Mouse (Mus musculus) liver, adult 2 months (tissue): ENCODE data around the gene Wipf2. TPM values are rescaled to one million over a fixed set of nuclear protein-coding genes. Genes with fewer than 3 reads are reported as not detected.

Experiments
- DNase-seq: peaks from one replicate; pipeline ENCODE4 v3.0.0-alpha.2; 2011; ENCODE audit warnings: low read depth, low spot score; ENCODE audit errors: extremely low read depth
- H3K27ac ChIP-seq: fragments of 200-500 bp; replicated peaks from 2 replicates; pipeline ENCODE4 v1.5.1; 2012; ENCODE audit warnings: low read depth, mild to moderate bottlenecking, control low read depth, inconsistent platforms, low read length; ENCODE audit not compliant: insufficient read depth
- H3K27me3 ChIP-seq: fragments of 200-500 bp; 2 replicates; pipeline ENCODE4 v1.6.1; 2012; ENCODE audit warnings: mild to moderate bottlenecking, moderate library complexity, low read length, inconsistent platforms; ENCODE audit not compliant: control insufficient read depth, insufficient read depth
- H3K36me3 ChIP-seq: fragments of 200-500 bp; 2 replicates; pipeline ENCODE4 v1.6.1; 2012; ENCODE audit warnings: low read length, inconsistent platforms; ENCODE audit not compliant: control insufficient read depth, insufficient read depth
- H3K4me1 ChIP-seq: fragments of 200-500 bp; 2 replicates; pipeline ENCODE4 v1.6.1; 2011; ENCODE audit warnings: low read length; ENCODE audit not compliant: control insufficient read depth, insufficient read depth
- H3K4me3 ChIP-seq: fragments of 200-500 bp; 2 replicates; pipeline ENCODE4 v1.5.1; 2011; ENCODE audit warnings: low read depth, mild to moderate bottlenecking, control low read depth, low read length, moderate library complexity; ENCODE audit not compliant: insufficient read depth
- H3K79me2 ChIP-seq: fragments of 200-500 bp; 2 replicates; pipeline ENCODE4 v1.6.1; 2012; ENCODE audit warnings: inconsistent platforms, mild to moderate bottlenecking, low read length, moderate library complexity; ENCODE audit not compliant: control insufficient read depth, insufficient read depth
- H3K9ac ChIP-seq: fragments of 200-500 bp; 2 replicates; pipeline ENCODE4 v1.6.1; 2012; ENCODE audit warnings: low read depth, mild to moderate bottlenecking, control low read depth, inconsistent platforms, low read length
- CTCF ChIP-seq: fragments of 200-500 bp; IDR thresholded peaks from 2 replicates; pipeline ENCODE4 v1.5.1; 2011; ENCODE audit warnings: low read depth, low read length, control low read depth
- POLR2A ChIP-seq: fragments of 200-500 bp; IDR thresholded peaks from 2 replicates; pipeline ENCODE4 v1.6.1; 2011; ENCODE audit warnings: low read length, control low read depth; ENCODE audit not compliant: insufficient read depth; ENCODE audit errors: extremely low read depth
- WGBS: fragments of 180-500 bp; shearing (Covaris S2); methylation state at CpG from one replicate; pipeline ENCODE4 v1.1.7; 2018; 5-methylcytosine and 5-hydroxymethylcytosine counted together
- polyA plus RNA-seq: library from polyadenylated mRNA; depleted of rRNA; stranded (reverse); fragments of >200 nt; gene quantifications from 2 replicates; pipeline ENCODE4 v1.2.3, GENCODE M21; 2012
- total RNA-seq: library from RNA; depleted of rRNA; stranded (reverse); fragments of >200 nt; gene quantifications from 2 replicates; pipeline ENCODE4 v1.2.3, GENCODE M21; 2014

The Wipf2 gene
- total and polyA plus RNA-seq, 2 experiments: 1.5 to 3.1 TPM

DNA sequence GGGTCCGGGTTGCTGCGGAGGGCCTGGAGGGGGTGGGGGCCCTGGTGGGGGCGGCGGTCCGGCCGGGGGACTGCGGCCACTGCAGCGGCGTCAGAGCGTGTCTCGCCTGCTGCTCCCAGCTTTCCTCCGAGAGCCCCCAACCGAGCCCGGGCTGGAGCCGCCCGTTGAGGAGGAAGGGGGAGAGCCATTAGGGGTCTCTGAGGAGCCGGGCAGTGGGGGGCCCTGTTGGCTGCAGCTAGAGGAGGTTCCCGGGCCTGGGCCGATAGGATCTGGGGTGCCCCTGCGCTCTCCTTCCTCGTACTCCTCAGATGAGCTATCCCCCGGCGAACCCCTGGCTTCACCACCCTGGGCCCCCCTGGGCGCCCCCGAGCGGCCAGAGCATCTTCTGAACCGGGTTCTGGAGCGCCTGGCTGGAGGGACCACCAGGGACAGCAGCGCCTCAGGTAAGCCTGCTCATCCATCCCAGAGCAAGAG lies 26.2 kb upstream of the Wipf2 start:
- Histone ChIP-seq H3K27me3 (peaks cover 2% of the 10 kb centered on the region; the same call in 1 of the 2 replicates), H3K9ac (no peak overlapping the region), H3K36me3 (peaks cover 17% of the 10 kb centered on the region), H3K4me3 (peak overlapping the region; percentile 92; the same call in 1 of the 2 replicates), H3K4me1 (peaks cover 2% of the 10 kb centered on the region; the same call in 1 of the 2 replicates), H3K79me2 (no peaks in the 10 kb centered on the region), H3K27ac (no peak overlapping the region)
- no peak for DNase-seq
- 17% methylated on average over 26 of the region's 29 CpGs for whole genome bisulfite sequencing
- no peak for TF ChIP-seq POLR2A
- no peak for TF ChIP-seq CTCF

DNA sequence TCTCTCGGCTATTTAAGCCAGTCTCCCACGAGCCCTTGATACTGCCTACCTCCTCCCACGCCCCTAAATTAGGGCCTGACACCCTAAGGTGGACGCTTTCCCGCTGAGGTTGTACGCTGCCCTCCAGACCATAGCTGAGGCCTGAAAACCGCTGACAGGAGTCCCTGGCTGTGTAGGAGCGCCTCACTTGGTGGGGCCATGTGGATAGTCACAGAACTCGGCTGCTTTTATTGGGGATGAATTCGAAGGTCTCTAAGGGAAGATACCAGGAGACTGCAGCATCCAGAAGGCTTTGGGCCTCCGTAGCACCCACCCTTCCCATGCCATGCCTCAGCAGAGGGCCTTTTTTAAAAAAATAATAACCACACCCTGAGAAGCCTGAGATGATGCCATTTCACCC lies 25.5 kb upstream of the Wipf2 start:
- Histone ChIP-seq H3K4me3 (no peak overlapping the region), H3K9ac (no peak overlapping the region), H3K27ac (no peak overlapping the region), H3K27me3 (peaks cover 2% of the 10 kb centered on the region; the same call in 1 of the 2 replicates), H3K4me1 (peaks cover 2% of the 10 kb centered on the region; the same call in 1 of the 2 replicates), H3K79me2 (no peaks in the 10 kb centered on the region), H3K36me3 (peaks cover 11% of the 10 kb centered on the region)
- no peak for DNase-seq
- TF ChIP-seq POLR2A (no peak), CTCF (no peak)
- WGBS: 88% methylated on average over 11 of the region's 11 CpGs

DNA sequence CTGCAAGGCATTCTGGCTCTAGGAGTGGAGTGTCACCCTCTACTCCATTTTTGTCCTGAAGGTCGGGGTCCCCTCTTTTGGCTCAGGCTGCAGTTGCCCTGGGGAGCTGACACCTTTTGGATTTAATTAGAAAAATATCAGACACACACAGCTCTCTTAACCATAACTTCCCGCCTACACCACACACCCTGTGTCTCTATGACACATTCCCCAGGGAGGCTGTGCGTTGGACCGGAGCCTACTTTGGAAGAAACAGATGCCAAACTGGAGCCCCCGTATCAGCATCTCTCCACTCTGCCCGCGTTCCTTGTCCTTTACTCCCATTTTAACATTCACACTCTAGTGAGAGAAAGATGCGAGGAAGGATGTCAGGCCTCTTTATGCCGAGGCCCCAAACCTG lies 24.9 kb upstream of the Wipf2 start:
- WGBS: 83% methylated on average over 9 of the region's 9 CpGs
- H3K27me3 ChIP-seq: peaks cover 2% of the 10 kb centered on the region; the same call in 1 of the 2 replicates
- DNase-seq: no peak

DNA sequence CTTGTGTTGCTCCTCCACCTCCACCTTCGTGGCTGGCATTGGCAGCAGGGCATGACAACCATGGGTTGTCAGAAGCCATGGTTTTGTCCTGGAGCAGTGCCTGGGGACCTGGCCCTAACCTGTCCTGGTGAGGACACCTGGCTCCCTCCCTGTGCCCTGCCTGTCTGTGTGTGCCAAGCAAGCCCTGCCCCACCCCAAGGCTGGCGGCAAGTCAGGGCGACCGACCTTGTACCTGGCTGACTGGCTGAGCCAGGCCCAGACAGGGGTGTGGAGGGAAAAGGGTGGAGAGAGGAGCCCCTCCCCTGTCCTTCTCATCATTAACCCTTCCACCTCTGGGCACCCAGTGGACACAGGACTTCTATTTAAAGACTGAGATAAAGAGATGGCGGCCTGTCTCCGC lies 24.0 kb upstream of the Wipf2 start:
- H3K79me2 ChIP-seq: no peaks in the 10 kb centered on the region
- no peak overlapping the region for H3K9ac ChIP-seq
- H3K27ac ChIP-seq: no peak overlapping the region
- no peak for TF ChIP-seq CTCF
- TF ChIP-seq POLR2A: no peak
- peak; percentile 44 for DNase-seq
- H3K4me1 ChIP-seq: peaks cover 2% of the 10 kb centered on the region; the same call in 1 of the 2 replicates
- no peak overlapping the region for H3K4me3 ChIP-seq
- peaks cover 2% of the 10 kb centered on the region; the same call in 1 of the 2 replicates for H3K27me3 ChIP-seq
- 32% methylated on average over 6 of the region's 6 CpGs for WGBS
- no peaks in the 10 kb centered on the region for H3K36me3 ChIP-seq

More for the DNA sequence above, 24.9 kb upstream of the Wipf2 start:
- TF ChIP-seq POLR2A: no peak
- Histone ChIP-seq H3K4me1 (peaks cover 2% of the 10 kb centered on the region; the same call in 1 of the 2 replicates), H3K9ac (no peak overlapping the region), H3K4me3 (no peak overlapping the region), H3K79me2 (no peaks in the 10 kb centered on the region), H3K27ac (no peak overlapping the region), H3K36me3 (peaks cover 6% of the 10 kb centered on the region; the same call in 1 of the 2 replicates)

DNA sequence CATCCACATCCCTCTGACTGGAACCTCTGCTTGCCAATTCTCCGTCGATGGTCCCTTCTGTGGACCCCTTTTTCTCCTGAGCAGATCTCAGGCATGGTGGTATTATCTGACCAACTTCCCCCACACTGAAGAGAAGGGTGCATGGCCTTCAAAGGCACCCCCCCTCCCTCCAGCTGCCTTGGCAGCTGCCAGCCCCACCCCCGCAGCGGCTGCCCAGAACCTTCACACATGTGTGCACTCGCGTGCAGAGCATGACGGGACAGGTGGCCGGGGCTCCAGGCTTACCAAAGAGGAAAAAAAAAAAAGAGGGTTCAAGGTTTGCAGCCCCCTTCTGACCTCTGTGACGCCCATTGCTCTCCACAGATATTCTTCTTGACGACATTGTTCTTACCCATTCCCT lies 23.5 kb upstream of the Wipf2 start:
- TF ChIP-seq POLR2A (no peak), CTCF (no peak)
- peaks cover 2% of the 10 kb centered on the region; the same call in 1 of the 2 replicates for H3K4me1 ChIP-seq
- peaks cover 2% of the 10 kb centered on the region; the same call in 1 of the 2 replicates for H3K27me3 ChIP-seq
- no peaks in the 10 kb centered on the region for H3K79me2 ChIP-seq
- H3K4me3 ChIP-seq: no peak overlapping the region
- H3K9ac ChIP-seq: no peak overlapping the region
- H3K36me3 ChIP-seq: no peaks in the 10 kb centered on the region
- DNase-seq: no peak
- 84% methylated on average over 10 of the region's 10 CpGs for WGBS
- H3K27ac ChIP-seq: no peak overlapping the region

DNA sequence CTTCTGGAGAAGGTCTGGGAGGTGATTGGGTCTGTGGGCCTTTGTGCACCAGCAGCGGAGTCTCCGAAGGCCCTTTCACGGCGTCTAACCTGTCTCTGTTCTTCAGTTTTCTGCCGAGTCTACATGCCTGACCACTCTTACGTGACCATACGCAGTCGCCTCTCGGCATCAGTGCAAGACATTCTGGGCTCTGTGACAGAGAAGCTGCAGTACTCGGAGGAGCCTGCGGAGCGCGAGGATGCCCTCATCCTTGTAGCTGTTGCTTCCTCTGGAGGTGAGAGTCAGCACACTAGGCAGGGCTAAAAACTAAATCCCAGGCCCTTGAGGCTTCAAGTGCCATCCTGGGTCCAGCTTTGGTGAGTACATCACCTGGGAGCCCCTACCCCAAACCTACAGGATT lies 17.4 kb upstream of the Wipf2 start:
- Histone ChIP-seq H3K79me2 (no peaks in the 10 kb centered on the region), H3K36me3 (no peaks in the 10 kb centered on the region), H3K27me3 (no peaks in the 10 kb centered on the region), H3K4me3 (no peak overlapping the region), H3K4me1 (no peaks in the 10 kb centered on the region), H3K9ac (no peak overlapping the region), H3K27ac (no peak overlapping the region)
- no peak for TF ChIP-seq POLR2A
- TF ChIP-seq CTCF: no peak
- DNase-seq: no peak
- 79% methylated on average over 13 of the region's 13 CpGs for WGBS
